Mouse (Mus musculus) forebrain, embryonic 11.5 days (tissue): ENCODE measurements around the gene Btbd8. TPM values are rescaled to one million over a fixed set of nuclear protein-coding genes. Genes with fewer than 3 reads are reported as not detected.

ENCODE experiments used
- ATAC-seq: fragments of 200-750 bp; cut with Nextera tagmentation; replicated peaks from 2 replicates; pipeline ENCODE4 v1.8.0; 2017; ENCODE audit warnings: moderate TSS enrichment; ENCODE audit not compliant: low FRiP score
- DNase-seq: peaks from one replicate; pipeline ENCODE4 v3.0.0-alpha.2; 2017; ENCODE audit warnings: low spot score
- H3K27ac ChIP-seq: fragments of 300-500 bp; sonication (generic); 2 replicates; pipeline ENCODE4 v1.5.1; 2014; ENCODE audit warnings: low read depth, low read length
- H3K27me3 ChIP-seq: fragments of 300-500 bp; sonication (generic); 2 replicates; pipeline ENCODE4 v1.6.1; 2014; ENCODE audit warnings: mild to moderate bottlenecking, low read length, mixed read lengths; ENCODE audit not compliant: control insufficient read depth, insufficient read depth
- H3K36me3 ChIP-seq: fragments of 300-500 bp; sonication (generic); 2 replicates; pipeline ENCODE4 v1.6.1; 2014; ENCODE audit warnings: mild to moderate bottlenecking, low read length, moderate library complexity, mixed read lengths; ENCODE audit not compliant: control insufficient read depth, insufficient read depth
- H3K4me1 ChIP-seq: fragments of 300-500 bp; sonication (generic); replicated peaks from 2 replicates; pipeline ENCODE4 v1.6.1; 2014; ENCODE audit warnings: low read length, mixed read lengths; ENCODE audit not compliant: control insufficient read depth, insufficient read depth
- H3K4me2 ChIP-seq: fragments of 300-500 bp; sonication (generic); 2 replicates; pipeline ENCODE4 v1.6.1; 2014; ENCODE audit warnings: low read depth, mild to moderate bottlenecking, low read length, moderate library complexity, mixed read lengths; ENCODE audit not compliant: severe bottlenecking
- H3K4me3 ChIP-seq: fragments of 300-500 bp; sonication (generic); 2 replicates; pipeline ENCODE4 v1.5.1; 2014; ENCODE audit warnings: low read depth, low read length
- H3K9ac ChIP-seq: fragments of 300-500 bp; sonication (generic); 2 replicates; pipeline ENCODE4 v1.6.1; 2014; ENCODE audit warnings: low read length
- H3K9me3 ChIP-seq: fragments of 300-500 bp; sonication (generic); 2 replicates; pipeline ENCODE4 v1.6.1; 2016; ENCODE audit warnings: low read length, mixed read lengths; ENCODE audit not compliant: control insufficient read depth
- WGBS: fragments of 180-500 bp; shearing (Covaris S2); extraction: QIAGEN DNeasy Blood & Tissue Kit; methylation state at CpG from one replicate; pipeline ENCODE4 v1.1.7; 2014; 5-methylcytosine and 5-hydroxymethylcytosine counted together
- polyA plus RNA-seq: library from polyadenylated mRNA; unstranded; fragments of >200 nt; fragmentation: Nextera tagmentation; extraction: Ambion mirVana; gene quantifications from 2 replicates; pipeline ENCODE4 v1.2.1, GENCODE M21; 2014

Btbd8 gene
- polyA plus RNA-seq, 1 experiment from 2014 or later = 10.0 TPM

DNA sequence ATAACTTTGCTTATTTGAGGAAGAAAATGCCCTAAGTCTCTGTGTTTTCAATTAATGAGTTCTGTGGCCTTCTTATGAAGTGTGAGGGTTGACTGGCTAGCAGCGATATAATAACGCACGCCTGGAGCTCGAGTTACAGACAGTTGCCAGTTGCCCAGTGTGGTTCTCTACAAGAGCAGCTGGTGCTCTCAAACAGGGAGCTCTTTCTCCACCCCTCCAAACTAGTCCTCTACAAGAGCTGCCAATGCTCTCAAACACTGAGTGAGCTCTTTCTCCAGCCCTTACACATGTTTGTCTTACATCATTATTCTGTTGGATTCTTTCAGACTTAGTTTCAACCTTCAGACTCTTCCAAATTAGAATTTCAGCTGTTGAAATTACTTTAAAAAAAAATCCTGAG, 26.5 kb upstream of the Btbd8 start:
- no peak for DNase-seq
- 68% methylated on average over 4 of the region's 4 CpGs for WGBS
- H3K4me3 ChIP-seq = no peak overlapping the region
- no peaks in the 10 kb centered on the region for H3K4me1 ChIP-seq
- H3K9me3 ChIP-seq = no peaks in the 10 kb centered on the region
- no peaks in the 10 kb centered on the region for H3K36me3 ChIP-seq
- no peak overlapping the region for H3K27ac ChIP-seq
- no peak overlapping the region for H3K4me2 ChIP-seq
- no peak overlapping the region for H3K9ac ChIP-seq
- no peak for ATAC-seq
- H3K27me3 ChIP-seq = no peaks in the 10 kb centered on the region

GRCm38 (mm10) chr5:107412285-107412684, 25.5 kb upstream of the Btbd8 start:
- Histone ChIP-seq H3K36me3 (no peaks in the 10 kb centered on the region), H3K9ac (no peak overlapping the region), H3K9me3 (no peaks in the 10 kb centered on the region), H3K4me2 (no peak overlapping the region), H3K4me3 (no peak overlapping the region), H3K4me1 (no peaks in the 10 kb centered on the region), H3K27me3 (no peaks in the 10 kb centered on the region), H3K27ac (no peak overlapping the region)
- WGBS = 86% methylated on average over 2 of the region's 2 CpGs
- ATAC-seq = no peak
- no peak for DNase-seq

GRCm38 (mm10) chr5:107415098-107415497, 22.7 kb upstream of the Btbd8 start:
- H3K9me3 ChIP-seq = no peaks in the 10 kb centered on the region
- DNase-seq (no peak), ATAC-seq (no peak)
- H3K27ac ChIP-seq = no peak overlapping the region
- H3K4me2 ChIP-seq = no peak overlapping the region
- no peak overlapping the region for H3K4me3 ChIP-seq
- H3K27me3 ChIP-seq = no peaks in the 10 kb centered on the region
- WGBS = 84% methylated on average over 2 of the region's 2 CpGs
- no peak overlapping the region for H3K9ac ChIP-seq
- no peaks in the 10 kb centered on the region for H3K4me1 ChIP-seq
- no peaks in the 10 kb centered on the region for H3K36me3 ChIP-seq

DNA sequence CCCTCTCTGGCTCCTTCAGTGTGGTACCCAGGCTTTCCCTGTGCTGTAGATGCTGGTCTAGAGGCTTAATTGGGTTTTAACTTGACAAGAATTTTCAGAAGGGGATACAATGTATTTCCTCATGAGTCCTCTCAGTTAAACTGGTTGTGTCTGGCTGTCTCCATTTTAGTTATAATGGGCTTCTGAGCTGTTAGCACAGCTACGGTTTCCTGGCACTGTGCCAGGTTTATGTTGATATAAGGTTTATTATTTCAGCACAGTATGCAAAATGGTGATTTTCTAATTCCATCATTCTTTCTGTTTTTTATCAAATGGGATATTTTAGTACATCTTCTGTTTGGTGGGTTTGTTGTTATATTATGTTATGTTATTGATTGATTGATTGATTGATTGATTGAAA, 16.1 kb upstream of the Btbd8 start:
- Histone ChIP-seq H3K9ac (no peak overlapping the region), H3K4me1 (no peaks in the 10 kb centered on the region), H3K9me3 (no peaks in the 10 kb centered on the region), H3K27ac (no peak overlapping the region), H3K4me2 (no peak overlapping the region), H3K4me3 (no peak overlapping the region), H3K27me3 (no peaks in the 10 kb centered on the region), H3K36me3 (no peaks in the 10 kb centered on the region)
- DNase-seq (no peak), ATAC-seq (no peak)
- WGBS = 78% methylated on average over 1 of the region's 1 CpGs

- ATAC-seq = no peak
- Histone ChIP-seq H3K4me1 (no peaks in the 10 kb centered on the region), H3K27me3 (no peaks in the 10 kb centered on the region), H3K4me2 (no peak within 1 kb of the TSS), H3K36me3 (no peaks in the 10 kb centered on the region), H3K9me3 (no peaks in the 10 kb centered on the region), H3K27ac (no peak within 1 kb of the TSS), H3K4me3 (no peak within 1 kb of the TSS), H3K9ac (no peak within 1 kb of the TSS)
- no peak for DNase-seq
- 87% methylated on average over 3 of the region's 3 CpGs for WGBS
These were observed 6.5 kb upstream of the Btbd8 start, which contains the start of gene Lpcat2b for GRCm38 (mm10) chr5:107431249-107431648. TSS of gene Lpcat2b (plus strand) at chr5:107431549.

GRCm38 (mm10) chr5:107434001-107434400, 3.8 kb upstream of the Btbd8 start:
- no peaks in the 10 kb centered on the region for H3K4me1 ChIP-seq
- no peaks in the 10 kb centered on the region for H3K27me3 ChIP-seq
- no peak overlapping the region for H3K4me3 ChIP-seq
- ATAC-seq = no peak
- 87% methylated on average over 5 of the region's 5 CpGs for WGBS
- DNase-seq = no peak
- H3K27ac ChIP-seq = no peak overlapping the region
- H3K9me3 ChIP-seq = no peaks in the 10 kb centered on the region
- H3K4me2 ChIP-seq = no peak overlapping the region
- H3K9ac ChIP-seq = no peak overlapping the region
- H3K36me3 ChIP-seq = no peaks in the 10 kb centered on the region

DNA sequence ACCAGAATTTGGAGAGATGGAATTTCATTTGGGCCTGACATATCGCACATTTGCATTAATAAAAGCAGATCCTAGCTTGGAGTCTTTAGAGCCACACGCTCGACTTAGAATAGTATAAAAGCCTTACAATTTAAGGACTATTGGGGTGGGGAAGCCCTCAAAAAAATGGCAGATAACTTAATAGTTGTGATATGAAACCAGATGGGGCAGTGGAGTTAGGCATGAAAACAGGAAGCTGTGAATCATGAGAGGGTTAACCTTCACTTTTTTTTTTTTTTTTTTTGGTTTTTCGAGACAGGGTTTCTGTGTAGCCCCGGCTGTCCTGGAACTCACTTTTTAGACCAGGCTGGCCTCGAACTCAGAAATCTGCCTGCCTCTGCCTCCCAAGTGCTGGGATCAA, 1.6 kb upstream of the Btbd8 start:
- H3K9me3 ChIP-seq = no peaks in the 10 kb centered on the region
- H3K4me1 ChIP-seq = no peaks in the 10 kb centered on the region
- ATAC-seq = no peak
- 88% methylated on average over 6 of the region's 6 CpGs for WGBS
- no peak for DNase-seq
- H3K4me2 ChIP-seq = no peak overlapping the region
- H3K4me3 ChIP-seq = no peak overlapping the region
- no peak overlapping the region for H3K9ac ChIP-seq
- H3K27me3 ChIP-seq = no peaks in the 10 kb centered on the region
- H3K36me3 ChIP-seq = no peaks in the 10 kb centered on the region
- H3K27ac ChIP-seq = no peak overlapping the region

DNA sequence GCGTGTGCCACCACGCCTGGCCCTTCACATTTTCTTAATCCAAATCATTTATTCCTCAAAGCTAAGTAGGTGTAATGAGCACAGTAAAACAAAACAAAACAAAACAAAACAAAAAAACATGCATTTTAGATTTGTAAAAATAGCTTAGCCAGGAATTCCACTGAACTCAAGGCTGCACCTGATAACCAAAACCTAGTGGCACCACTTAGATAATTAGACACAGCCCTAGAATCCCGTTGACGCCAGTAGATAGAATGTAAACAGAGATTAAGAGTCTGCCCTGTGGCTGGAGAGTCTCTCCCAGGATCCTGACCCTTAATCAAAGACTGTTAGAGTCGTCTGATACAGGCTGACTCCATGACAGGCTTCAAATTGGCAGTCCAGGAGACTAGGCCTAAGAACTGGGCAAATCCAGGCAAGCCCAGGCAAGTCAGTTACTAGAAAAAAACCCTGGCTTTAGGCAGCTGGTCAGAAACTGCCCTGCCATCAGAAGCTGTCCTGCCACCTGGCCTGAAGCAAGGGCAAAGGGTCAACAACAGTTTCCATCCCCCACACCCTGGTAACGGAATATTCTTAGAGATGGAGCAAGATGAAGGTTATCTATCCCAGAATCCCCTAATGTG, 1.1 kb upstream of the Btbd8 start:
- H3K4me3 ChIP-seq = no peak overlapping the region
- H3K4me2 ChIP-seq = no peak overlapping the region
- no peak for DNase-seq
- H3K9ac ChIP-seq = no peak overlapping the region
- H3K9me3 ChIP-seq = no peaks in the 10 kb centered on the region
- H3K27me3 ChIP-seq = no peaks in the 10 kb centered on the region
- WGBS = 80% methylated on average over 6 of the region's 6 CpGs
- H3K4me1 ChIP-seq = no peaks in the 10 kb centered on the region
- H3K27ac ChIP-seq = no peak overlapping the region
- H3K36me3 ChIP-seq = no peaks in the 10 kb centered on the region
- ATAC-seq = no peak

DNA sequence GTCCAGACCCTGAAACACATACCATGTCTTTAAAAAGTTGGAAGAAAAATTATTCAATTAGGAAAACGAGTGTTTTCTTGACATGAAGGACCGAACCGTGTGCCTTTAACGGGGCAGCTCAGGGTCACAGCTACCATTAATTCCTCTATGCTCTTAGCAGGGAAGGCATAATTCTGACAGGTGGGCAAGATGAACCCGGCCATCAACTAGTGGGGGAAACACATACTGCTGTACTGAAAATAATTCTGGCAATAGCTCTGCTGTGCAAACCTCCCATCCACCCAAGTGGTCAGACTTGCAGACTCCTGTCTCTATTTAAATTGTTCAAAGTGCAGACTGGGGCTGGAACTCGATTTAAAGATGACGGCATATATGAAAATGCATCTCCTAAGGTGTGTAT, 556 bp downstream of the Btbd8 start:
- ATAC-seq = peak; percentile 22
- Histone ChIP-seq H3K36me3 (no peaks in the 10 kb centered on the region), H3K4me3 (peak overlapping the region; percentile 70), H3K27ac (no peak overlapping the region), H3K9me3 (no peaks in the 10 kb centered on the region), H3K9ac (peak overlapping the region; percentile 86), H3K4me1 (no peaks in the 10 kb centered on the region), H3K4me2 (peak overlapping the region; percentile 65), H3K27me3 (no peaks in the 10 kb centered on the region)
- DNase-seq = peak; percentile 52
- WGBS = 26% methylated on average over 7 of the region's 7 CpGs
